Mouse (Mus musculus): ENCODE data around the gene Cbarp. TPM values are rescaled to one million over a fixed set of nuclear protein-coding genes. Genes with fewer than 3 reads are reported as not detected.

The Cbarp gene
- 1.8 and 2.2 TPM in 2 replicates for polyA plus RNA-seq (2012; rRNA removed)
- 0.42 and 1.1 TPM in 2 replicates for polyA plus RNA-seq (2014; fragmentation: Nextera tagmentation; extraction: Ambion mirVana)

GRCm38 (mm10) chr10:80140666-80141035, at the start of gene Cbarp:
Gene Cbarp (minus strand): TSS chr10:80140835.
- Histone ChIP-seq H3K9ac (replicated peaks) (peak within 1 kb of the TSS; percentile 60), H3K9me3 (ENCODE audit: control insufficient read depth, low read length) (no peaks in the 10 kb centered on the region), H3K36me3 (replicated peaks; ENCODE audit: control insufficient read depth, insufficient read depth, low read depth) (peaks cover 15% of the 10 kb centered on the region), H3K4me2 (ENCODE audit: low read depth) (peak within 1 kb of the TSS; percentile 94), H3K27me3 (ENCODE audit: control insufficient read depth, insufficient read depth, low read length) (peaks cover 33% of the 10 kb centered on the region), H3K4me3 (ENCODE audit: insufficient read depth in 1 of 2, low read depth in 2 of 2, low read length in 2 of 2) (peak within 1 kb of the TSS; percentile 62 to 71), H3K4me1 (replicated peaks; ENCODE audit: control insufficient read depth in 2 of 2, insufficient read depth in 2 of 2, low read length in 1 of 2) (peaks cover 5 to 26% of the 10 kb centered on the region in 2 experiments), H3K27ac (peak within 1 kb of the TSS; percentile 83)
- 67% methylated on average over 10 of the region's 10 CpGs for WGBS (ENCODE audit: insufficient replicate concordance)
- TF ChIP-seq EP300 (IDR thresholded peaks at IDR 0.05; ENCODE audit: low read depth) (no peak), CTCF (IDR thresholded peaks at IDR 0.05; ENCODE audit: low read depth) (no peak)
- no peak for DNase-seq (ENCODE audit: low read depth in 3 of 3, low spot score in 3 of 3)
- no peak for ATAC-seq (ENCODE audit: insufficient read depth)

- ATAC-seq (ENCODE audit: insufficient read depth) = no peak
- Histone ChIP-seq H3K27ac (no peak overlapping the region), H3K4me2 (ENCODE audit: low read depth) (peak overlapping the region; percentile 54), H3K9ac (replicated peaks) (no peak overlapping the region), H3K4me1 (replicated peaks; ENCODE audit: control insufficient read depth in 2 of 2, insufficient read depth in 2 of 2, low read length in 1 of 2) (peaks cover 0 to 2% of the 10 kb centered on the region in 2 experiments; a peak in 1 of 4 replicates), H3K27me3 (ENCODE audit: control insufficient read depth, insufficient read depth, low read length) (peaks cover 67% of the 10 kb centered on the region), H3K4me3 (ENCODE audit: insufficient read depth in 1 of 2, low read depth in 2 of 2, low read length in 2 of 2) (peak overlapping the region in 1 of 2 experiments; percentile 33; a peak in 2 of 4 replicates), H3K9me3 (ENCODE audit: control insufficient read depth, low read length) (no peaks in the 10 kb centered on the region), H3K36me3 (replicated peaks; ENCODE audit: control insufficient read depth, insufficient read depth, low read depth) (no peaks in the 10 kb centered on the region)
- 4% methylated on average over 21 of the region's 21 CpGs for WGBS (ENCODE audit: insufficient replicate concordance)
- DNase-seq (ENCODE audit: low read depth in 3 of 3, low spot score in 3 of 3) = no peak
- TF ChIP-seq CTCF (IDR thresholded peaks at IDR 0.05; ENCODE audit: low read depth) = no peak
- TF ChIP-seq EP300 (IDR thresholded peaks at IDR 0.05; ENCODE audit: low read depth) = no peak
Measured at GRCm38 (mm10) chr10:80189999-80190398, 49.4 kb upstream of the Cbarp start.

- Histone ChIP-seq H3K4me3 (ENCODE audit: insufficient read depth in 1 of 2, low read depth in 2 of 2, low read length in 2 of 2) (no peak overlapping the region), H3K9me3 (ENCODE audit: control insufficient read depth, low read length) (no peaks in the 10 kb centered on the region), H3K27ac (no peak overlapping the region), H3K4me1 (replicated peaks; ENCODE audit: control insufficient read depth in 2 of 2, insufficient read depth in 2 of 2, low read length in 1 of 2) (no peaks in the 10 kb centered on the region), H3K4me2 (ENCODE audit: low read depth) (no peak overlapping the region), H3K27me3 (ENCODE audit: control insufficient read depth, insufficient read depth, low read length) (peaks cover 67% of the 10 kb centered on the region), H3K36me3 (replicated peaks; ENCODE audit: control insufficient read depth, insufficient read depth, low read depth) (no peaks in the 10 kb centered on the region), H3K9ac (replicated peaks) (no peak overlapping the region)
- TF ChIP-seq EP300 (IDR thresholded peaks at IDR 0.05; ENCODE audit: low read depth) (no peak), CTCF (IDR thresholded peaks at IDR 0.05; ENCODE audit: low read depth) (no peak)
- DNase-seq (ENCODE audit: low read depth in 3 of 3, low spot score in 3 of 3) (no peak), ATAC-seq (ENCODE audit: insufficient read depth) (no peak)
- 70% methylated on average over 15 of the region's 15 CpGs for WGBS (ENCODE audit: insufficient replicate concordance)
Measured at GRCm38 (mm10) chr10:80188453-80189024, 47.9 kb upstream of the Cbarp start.

- ATAC-seq (ENCODE audit: insufficient read depth) = no peak
- WGBS (ENCODE audit: insufficient replicate concordance) = 71% methylated on average over 10 of the region's 10 CpGs
- Histone ChIP-seq H3K9me3 (ENCODE audit: control insufficient read depth, low read length) (no peaks in the 10 kb centered on the region), H3K4me2 (ENCODE audit: low read depth) (no peak overlapping the region), H3K27me3 (ENCODE audit: control insufficient read depth, insufficient read depth, low read length) (peaks cover 67% of the 10 kb centered on the region), H3K4me3 (ENCODE audit: insufficient read depth in 1 of 2, low read depth in 2 of 2, low read length in 2 of 2) (no peak overlapping the region), H3K27ac (no peak overlapping the region), H3K9ac (replicated peaks) (no peak overlapping the region), H3K4me1 (replicated peaks; ENCODE audit: control insufficient read depth in 2 of 2, insufficient read depth in 2 of 2, low read length in 1 of 2) (no peaks in the 10 kb centered on the region), H3K36me3 (replicated peaks; ENCODE audit: control insufficient read depth, insufficient read depth, low read depth) (no peaks in the 10 kb centered on the region)
- TF ChIP-seq CTCF (IDR thresholded peaks at IDR 0.05; ENCODE audit: low read depth) (no peak), EP300 (IDR thresholded peaks at IDR 0.05; ENCODE audit: low read depth) (no peak)
- no peak for DNase-seq (ENCODE audit: low read depth in 3 of 3, low spot score in 3 of 3)
Measured at GRCm38 (mm10) chr10:80187739-80188138, 47.1 kb upstream of the Cbarp start.

- H3K4me3 ChIP-seq (ENCODE audit: insufficient read depth in 1 of 2, low read depth in 2 of 2, low read length in 2 of 2) = no peak overlapping the region
- DNase-seq (ENCODE audit: low read depth in 3 of 3, low spot score in 3 of 3) = no peak
- H3K9ac ChIP-seq (replicated peaks) = no peak overlapping the region
- no peaks in the 10 kb centered on the region for H3K4me1 ChIP-seq (replicated peaks; ENCODE audit: control insufficient read depth in 2 of 2, insufficient read depth in 2 of 2, low read length in 1 of 2)
- no peaks in the 10 kb centered on the region for H3K9me3 ChIP-seq (ENCODE audit: control insufficient read depth, low read length)
- H3K36me3 ChIP-seq (replicated peaks; ENCODE audit: control insufficient read depth, insufficient read depth, low read depth) = no peaks in the 10 kb centered on the region
- no peak overlapping the region for H3K27ac ChIP-seq
- 27% methylated on average over 27 of the region's 27 CpGs for WGBS (ENCODE audit: insufficient replicate concordance)
- peaks cover 58% of the 10 kb centered on the region for H3K27me3 ChIP-seq (ENCODE audit: control insufficient read depth, insufficient read depth, low read length)
- TF ChIP-seq EP300 (IDR thresholded peaks at IDR 0.05; ENCODE audit: low read depth) (no peak), CTCF (IDR thresholded peaks at IDR 0.05; ENCODE audit: low read depth) (no peak)
- H3K4me2 ChIP-seq (ENCODE audit: low read depth) = no peak overlapping the region
- ATAC-seq (ENCODE audit: insufficient read depth) = no peak
Measured at GRCm38 (mm10) chr10:80186649-80187048, 46.0 kb upstream of the Cbarp start.

Data from liver, embryonic 14.5 days (tissue).